Mouse (Mus musculus): ENCODE measurements around the gene Angptl1.

The Angptl1 gene

DNA sequence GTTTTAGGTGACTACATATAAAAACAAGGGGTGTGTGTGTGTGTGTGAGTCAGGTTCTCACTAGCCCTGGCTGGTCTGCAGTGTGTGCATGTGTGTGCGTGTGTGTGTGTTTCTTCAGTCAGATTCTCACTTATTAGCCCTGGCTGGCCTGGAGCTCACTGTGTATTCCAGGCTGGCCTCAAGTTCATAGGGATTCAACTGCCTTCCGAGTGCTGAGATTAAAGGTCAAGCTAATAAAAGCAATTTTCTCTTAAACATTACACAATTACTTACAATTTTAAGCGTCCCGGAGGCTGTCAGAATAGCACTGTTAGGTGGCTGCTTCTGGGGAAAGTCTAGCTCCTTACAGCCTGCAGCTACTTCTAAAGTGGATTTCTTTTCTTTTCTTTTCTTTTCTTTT is at the start of gene Angptl1:
Gene Angptl1 (plus strand): TSS at position 386 of the 400 bp plus-strand sequence.
- in situ Hi-C loops (cut with MboI, MseI) = no loop called here

DNA sequence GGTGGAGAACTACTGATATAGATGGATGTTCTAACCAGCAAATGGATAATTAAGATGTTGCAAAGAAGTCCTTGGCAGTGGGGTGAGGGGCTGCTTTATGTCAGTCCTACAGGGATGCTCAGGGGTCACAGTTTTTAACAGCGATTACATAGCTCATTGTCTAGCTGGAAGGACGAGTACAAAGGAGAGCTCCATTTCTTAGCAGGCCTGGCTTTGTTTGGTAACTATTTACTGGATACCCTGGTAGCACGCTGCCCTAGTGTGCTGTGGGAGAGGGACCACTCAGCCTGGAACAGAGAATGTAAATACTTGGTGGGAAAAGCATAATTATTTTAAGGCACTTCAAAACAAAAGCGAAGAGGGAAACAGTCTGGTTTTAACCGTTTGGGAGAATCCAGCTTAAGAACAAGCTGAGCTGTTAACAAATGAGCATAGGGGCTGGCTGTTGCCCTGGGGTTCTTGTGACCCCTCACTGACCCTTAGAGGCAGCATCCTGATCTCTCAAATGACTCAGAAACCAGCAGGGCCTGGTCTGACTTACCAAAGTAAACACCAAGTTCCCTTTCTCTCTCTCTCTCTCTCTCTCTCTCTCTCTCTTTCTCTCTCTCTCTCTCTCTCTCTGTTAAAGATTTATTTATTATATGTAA is 48.4 kb upstream of the Angptl1 start:
- in situ Hi-C loops (cut with MboI, MseI) = loop anchor here (10.0 kb wide), 1 partner anchor 675 kb away; no protein-coding TSS in a partner anchor

DNA sequence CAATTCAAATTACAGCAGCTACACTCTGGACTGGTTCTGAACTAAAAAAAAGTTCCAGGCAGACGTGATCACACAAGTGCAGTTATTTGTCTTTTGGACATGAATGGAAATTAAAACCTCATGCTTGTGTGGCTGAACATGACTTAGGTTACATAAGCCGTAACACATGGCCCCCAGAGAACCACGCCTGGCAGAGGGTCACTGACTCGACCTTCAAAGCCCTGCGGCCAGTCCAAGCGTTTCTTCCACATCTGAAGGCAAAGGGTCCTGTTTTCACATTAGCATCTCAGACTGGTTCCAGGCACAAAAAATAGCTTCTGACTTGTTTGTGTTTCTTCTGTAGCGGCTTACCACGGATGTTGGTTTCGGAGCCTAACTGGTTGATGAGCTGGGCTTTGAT is 42.1 kb upstream of the Angptl1 start:
- in situ Hi-C loops (cut with MboI, MseI) = no loop called here

DNA sequence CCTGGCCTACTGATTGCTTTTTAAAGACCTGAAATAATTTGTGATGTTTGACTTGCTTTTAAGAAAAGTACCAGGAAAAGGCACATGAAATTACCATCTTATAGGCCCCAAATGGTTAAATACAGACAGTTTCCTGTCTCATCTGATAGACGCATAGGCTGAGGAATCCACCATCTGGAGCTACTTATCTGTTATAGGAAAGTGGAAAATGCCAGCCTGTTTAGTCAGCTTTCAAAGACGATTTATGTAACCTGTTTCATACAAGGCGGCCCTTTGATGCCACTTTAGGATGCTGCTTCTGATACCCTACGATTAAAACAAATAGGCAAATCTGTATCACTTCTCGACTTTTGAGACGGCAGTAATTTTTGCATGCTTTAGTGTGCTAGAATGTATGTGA is 37.1 kb upstream of the Angptl1 start:
- in situ Hi-C loops (cut with MboI, MseI) = no loop called here

DNA sequence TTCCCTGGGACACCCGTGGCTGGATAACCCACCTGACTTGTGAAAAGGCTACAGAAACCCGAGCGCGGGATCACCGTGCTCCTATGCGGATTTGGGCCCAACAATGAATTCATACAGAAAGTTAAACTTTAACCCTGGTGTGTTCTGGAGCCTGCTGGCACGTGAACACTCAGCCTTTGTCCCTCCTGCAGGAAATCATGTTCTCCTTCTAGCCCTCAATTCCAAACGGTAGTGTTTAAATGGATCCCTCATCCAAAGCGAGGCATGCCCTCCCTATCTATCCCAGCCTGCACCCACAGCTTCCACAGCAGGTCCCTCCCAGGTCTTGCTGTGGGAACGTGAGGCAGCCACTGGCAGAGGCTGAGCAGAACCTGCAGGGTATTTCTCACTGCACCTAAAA is 30.0 kb upstream of the Angptl1 start:
- in situ Hi-C loops (cut with MboI, MseI) = no loop called here

DNA sequence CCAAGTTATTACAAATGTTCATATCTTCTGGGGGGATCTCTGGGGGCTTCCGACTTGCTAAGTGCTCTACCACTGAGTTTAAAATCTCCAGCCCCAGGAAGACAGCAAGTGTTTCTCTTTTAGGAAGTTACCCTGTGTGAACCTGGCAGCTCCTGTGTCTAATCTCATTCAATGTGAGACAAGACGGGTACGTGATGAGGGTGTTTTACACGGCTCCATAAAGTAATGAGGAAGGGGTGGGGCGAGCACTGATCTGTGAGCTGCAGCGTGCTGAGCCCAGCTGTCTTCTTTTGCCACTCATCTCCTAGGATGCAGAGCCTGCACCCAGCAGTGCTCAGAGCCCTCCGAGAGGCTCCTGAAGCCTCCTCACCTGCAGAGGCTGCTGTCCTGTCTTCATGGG is 26.4 kb upstream of the Angptl1 start:
- in situ Hi-C loops (cut with MboI, MseI) = no loop called here

DNA sequence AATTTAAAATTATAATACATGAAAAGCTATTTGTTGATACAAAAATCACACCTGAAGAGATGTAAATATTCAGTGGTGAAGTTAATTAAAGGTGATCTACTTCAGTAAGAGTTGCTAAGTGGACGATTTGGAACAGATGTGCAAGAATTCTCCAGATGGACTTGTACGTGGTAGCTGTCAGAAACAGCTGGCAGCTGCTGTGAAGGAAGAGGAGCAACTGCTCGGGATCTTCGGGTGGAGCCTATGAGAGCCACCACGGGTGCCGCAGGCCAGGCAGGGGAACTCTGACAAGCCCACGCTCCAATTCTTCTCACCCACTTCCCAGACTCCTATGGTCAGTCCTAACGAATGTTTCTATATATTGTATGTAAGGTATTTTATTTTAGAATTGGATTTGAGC is 25.6 kb upstream of the Angptl1 start:
- in situ Hi-C loops (cut with MboI, MseI) = no loop called here

DNA sequence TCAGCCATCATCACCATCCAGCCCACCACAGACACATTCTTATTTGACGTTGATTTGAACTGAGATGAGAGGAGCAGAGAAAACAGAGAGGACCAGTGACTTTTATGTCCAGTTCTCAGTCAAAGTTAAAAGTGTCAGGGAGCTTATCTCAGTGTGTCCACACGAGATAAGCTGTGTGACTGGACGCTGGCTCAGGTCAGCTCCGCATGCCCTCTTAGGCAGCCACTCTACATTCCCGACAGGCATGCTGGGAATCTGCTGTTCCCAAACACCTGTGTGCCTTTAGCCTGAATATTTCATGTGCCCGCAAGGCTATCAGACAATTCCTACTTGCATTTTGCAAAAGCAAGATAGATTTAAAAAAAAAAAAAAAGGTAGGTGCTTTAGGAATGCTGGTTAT is 24.9 kb upstream of the Angptl1 start:
- in situ Hi-C loops (cut with MboI, MseI) = no loop called here

DNA sequence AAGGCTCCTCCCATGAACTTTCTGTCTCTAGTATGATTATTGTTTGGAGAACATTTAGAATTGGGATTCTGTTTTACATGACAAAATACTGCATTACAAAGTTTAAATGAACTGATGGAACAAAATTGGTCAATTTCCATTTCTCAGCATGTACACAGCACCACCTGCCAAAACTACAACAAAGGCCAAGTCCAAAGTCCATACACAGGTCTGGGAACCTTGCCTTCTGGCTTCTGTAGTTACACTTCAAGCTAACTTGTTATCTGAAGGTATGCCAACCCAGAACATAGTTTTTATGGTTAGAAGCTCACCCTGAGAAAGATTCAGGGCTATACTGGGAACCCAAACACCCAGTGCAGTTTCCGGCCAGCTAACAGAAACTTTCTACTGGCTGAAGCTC is 19.1 kb upstream of the Angptl1 start:
- in situ Hi-C loops (cut with MboI, MseI) = no loop called here

DNA sequence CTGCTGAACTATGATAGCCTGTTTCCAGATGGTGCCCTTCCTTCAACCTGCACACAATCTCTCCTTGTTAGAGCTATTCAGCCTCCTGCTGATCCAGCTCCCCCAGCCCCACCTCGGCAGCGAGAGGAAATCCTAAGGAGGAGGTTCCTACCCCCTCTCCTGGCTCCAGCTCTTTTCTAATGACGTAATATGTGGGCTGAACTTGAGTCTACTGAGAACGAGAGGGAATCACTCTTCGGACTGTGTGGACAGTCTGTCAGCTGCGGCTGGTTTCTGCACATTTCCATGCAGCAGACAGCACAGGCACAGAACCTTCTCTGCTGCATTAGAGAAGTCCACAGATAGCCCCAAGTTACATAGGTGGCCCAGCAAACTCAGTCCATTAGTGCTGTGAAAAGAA is 333 bp downstream of the Angptl1 start:
- in situ Hi-C loops (cut with MboI, MseI) = no loop called here

DNA sequence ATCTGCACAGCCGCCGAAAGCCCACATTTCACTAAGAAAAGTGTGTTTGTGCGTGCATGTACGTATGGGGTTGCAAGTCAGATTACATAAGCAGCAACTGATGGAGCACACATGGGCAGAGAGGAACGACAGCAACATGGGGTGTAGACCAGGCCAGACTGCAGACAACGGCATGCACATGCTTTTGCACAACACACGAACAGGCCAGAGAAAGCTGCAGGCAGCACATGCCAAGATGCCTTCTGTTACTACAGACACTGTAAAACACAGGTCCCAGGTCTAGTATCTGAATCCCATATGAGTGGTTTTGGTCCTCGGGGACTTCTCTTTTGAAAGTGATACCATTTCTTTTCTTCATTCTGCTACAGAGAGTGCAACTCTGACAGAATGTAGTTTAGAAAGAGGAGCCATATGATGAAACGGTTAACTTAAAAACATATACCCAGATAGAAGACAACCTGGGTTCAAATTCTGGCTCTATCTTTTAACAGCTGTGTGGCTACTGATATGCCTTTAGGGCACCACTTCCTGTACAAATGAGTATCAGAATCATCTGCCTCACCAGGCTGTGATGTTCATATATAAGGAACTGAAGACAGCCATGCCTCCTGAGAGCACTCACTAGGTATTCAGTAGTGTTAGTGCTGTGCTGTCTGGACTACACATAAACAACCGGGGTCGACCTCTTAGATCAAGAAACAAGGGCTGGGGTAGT is 3.4 kb downstream of the Angptl1 start:
- in situ Hi-C loops (cut with MboI, MseI) = loop anchor here (5.0 kb wide), 1 partner anchor 79 kb away; no protein-coding TSS in a partner anchor

DNA sequence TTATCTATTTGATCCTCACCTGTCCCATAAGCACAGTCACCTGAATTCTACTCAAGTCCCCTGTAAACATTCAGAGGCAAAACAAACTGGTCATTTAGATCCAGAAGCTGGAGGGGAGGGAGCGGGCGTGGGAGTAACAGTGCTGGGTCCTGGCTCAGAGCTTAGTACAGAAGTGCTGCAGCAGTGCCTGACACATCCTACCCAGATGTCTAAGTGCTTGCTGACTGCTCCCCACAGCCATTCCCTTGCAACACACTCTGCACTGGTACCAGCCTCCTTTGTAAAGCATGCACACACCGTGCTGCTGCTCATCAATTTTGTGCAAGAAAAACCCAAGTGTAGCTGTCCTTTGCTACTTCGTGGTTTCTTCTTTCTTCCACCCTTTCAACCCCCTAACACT is 8.7 kb downstream of the Angptl1 start:
- in situ Hi-C loops (cut with MboI, MseI) = no loop called here

DNA sequence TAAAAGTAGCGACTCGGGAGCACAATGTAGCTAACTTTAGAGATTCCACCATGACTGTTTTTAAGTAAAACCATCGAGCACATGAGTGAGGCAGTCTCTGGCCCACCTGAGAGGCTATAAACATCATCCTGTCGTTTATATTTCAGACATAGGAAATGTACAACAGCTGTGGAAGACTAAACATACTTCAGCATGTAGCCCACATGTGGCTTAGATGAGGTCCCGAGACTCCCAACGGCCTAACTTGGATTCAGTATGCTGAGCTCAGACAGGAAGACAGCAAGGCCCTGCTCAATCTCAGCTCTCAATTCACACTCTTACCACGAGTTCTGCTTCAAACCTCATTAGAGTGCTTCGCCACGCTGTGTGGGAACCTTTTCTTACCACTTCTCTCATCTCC is 14.0 kb downstream of the Angptl1 start:
- in situ Hi-C loops (cut with MboI, MseI) = no loop called here

DNA sequence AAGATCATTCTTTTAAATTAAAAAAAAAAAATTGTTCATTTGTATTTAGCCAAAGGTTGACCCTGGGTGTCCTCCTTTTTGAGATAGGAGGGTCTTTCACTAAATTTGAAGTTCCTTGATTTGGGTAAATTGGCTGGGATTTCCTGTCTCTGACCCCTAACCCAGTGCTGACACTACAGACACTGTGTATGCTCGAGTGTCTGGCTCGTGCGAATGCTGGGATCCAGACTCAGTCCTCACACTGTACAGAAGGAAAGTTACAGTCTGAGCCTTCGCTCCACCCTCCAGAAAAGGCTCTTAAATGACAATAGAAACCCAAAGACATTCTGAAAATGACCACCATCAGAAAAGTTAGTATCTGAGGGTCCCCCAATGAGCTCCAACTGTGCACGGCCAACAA is 14.5 kb downstream of the Angptl1 start:
- in situ Hi-C loops (cut with MboI, MseI) = no loop called here

DNA sequence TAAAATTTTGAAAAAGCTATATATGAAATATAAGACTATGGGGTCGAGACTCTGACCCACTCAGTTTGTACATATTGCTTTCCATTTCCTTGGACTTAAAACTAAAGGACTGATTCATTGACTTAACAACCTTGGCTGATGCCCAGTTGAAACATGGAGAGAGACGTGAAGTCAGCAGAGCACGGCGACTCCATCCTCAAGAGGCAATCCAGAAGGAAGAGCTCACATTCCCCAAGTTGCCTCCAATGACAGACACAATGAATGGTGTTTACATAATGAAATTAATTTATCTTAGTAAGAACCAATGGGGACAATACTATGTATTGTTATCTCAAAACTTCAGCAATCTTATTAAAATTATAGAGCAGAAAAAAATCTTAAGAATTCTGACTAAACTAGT is 16.2 kb downstream of the Angptl1 start:
- in situ Hi-C loops (cut with MboI, MseI) = no loop called here

DNA sequence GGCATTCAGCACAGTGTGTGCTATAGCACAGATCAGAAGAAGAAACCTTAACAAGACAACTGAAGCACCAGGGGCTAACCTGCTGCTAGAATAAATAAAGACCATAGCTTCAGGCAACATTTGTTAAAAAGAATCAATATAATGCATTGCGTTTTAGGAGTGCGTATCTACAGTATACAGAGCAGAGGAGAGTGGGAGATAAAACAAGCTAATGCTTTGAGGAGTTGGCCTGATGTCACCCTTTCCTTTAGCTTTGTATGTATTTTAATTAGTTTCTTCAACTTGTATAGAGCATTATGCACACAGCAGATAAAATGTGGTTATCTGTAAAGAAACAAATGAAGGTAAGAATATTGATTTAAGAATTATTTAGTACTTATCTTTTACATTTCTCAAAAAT is 18.3 kb downstream of the Angptl1 start:
- in situ Hi-C loops (cut with MboI, MseI) = no loop called here

DNA sequence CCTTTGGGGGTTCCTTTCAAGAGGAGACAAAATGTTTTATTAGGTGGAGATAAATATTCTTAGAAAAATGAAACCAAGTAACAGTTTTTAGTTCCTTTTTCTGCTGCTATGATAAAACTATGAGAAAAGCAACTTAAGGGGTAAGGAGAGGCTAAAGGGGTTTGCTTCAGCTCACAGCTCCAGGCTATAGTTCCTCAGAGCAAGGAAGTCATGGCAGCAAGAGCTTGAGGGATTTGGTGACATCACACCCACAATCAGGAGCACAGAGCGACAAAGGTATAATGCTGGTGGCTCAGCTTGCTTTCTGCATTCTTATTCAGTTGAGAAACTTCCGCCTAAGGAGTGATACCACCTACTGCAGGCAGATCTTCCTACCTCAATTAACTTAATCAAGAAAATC is 20.8 kb downstream of the Angptl1 start:
- in situ Hi-C loops (cut with MboI, MseI) = no loop called here

DNA sequence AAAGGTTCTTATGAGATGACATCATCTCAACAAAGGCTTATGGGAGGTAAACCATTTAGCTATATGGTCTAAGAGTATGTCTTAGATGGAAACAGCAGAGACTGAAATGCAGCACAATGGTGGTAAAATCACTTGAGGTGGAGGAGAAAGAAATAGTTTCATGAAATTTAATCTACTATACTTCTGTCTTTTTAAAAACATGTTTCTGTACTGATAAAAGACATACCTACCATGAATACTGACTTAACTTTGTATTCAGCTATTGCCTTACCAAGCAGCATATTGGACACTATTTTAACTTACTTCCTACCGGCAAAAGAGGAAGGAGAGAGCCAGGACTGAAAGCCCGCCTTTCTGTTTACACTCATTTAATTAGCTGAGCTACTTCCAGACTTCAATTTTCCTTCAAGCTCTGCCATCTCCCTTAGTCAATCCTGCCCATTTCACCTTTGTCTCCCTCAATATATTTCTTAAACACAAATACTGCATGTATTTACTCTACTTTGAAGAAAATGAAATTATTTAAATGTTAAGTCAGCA is 21.4 kb downstream of the Angptl1 start:
- in situ Hi-C loops (cut with MboI, MseI) = no loop called here

DNA sequence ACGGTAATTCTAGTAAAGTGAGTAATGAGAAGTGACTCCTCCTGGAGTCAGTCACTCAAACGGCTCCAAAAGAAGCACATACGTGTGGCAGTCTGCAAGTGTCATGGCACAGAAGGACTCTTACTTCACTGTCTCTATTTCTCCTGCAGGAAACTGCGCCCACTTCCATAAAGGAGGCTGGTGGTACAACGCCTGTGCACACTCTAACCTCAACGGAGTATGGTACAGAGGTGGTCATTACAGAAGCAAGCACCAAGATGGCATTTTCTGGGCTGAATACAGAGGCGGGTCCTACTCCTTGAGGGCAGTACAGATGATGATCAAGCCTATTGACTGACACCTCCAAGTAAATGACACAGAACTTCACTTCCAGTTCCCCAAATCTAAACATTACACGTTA is 21.9 kb downstream of the Angptl1 start:
- in situ Hi-C loops (cut with MboI, MseI) = no loop called here

DNA sequence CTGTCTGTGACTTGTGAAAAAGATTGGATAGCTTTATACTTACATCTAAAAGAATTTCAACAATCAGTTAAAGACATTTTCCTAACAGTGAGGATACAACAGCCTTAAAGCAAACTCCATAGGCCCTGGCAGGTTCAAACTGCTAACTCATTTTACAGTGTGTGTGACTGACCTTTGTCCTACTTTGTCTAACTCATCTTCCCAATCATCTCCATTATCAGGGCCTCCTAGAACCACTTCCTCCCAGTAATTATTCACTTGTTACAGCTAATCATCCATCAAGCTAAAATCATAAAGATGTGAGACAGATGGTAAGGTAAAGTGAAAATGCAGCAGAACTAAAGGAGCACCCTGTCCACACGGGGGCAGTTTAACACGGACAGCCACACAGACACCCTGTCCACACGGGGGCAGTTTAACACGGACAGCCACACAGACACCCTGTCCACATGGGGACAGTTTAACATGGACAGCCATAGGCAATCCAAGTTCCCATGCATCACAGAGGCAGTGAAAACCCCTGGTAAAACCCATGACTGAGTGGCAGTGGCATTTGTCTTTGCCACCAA is 23.2 kb downstream of the Angptl1 start:
- in situ Hi-C loops (cut with MboI, MseI) = no loop called here

DNA sequence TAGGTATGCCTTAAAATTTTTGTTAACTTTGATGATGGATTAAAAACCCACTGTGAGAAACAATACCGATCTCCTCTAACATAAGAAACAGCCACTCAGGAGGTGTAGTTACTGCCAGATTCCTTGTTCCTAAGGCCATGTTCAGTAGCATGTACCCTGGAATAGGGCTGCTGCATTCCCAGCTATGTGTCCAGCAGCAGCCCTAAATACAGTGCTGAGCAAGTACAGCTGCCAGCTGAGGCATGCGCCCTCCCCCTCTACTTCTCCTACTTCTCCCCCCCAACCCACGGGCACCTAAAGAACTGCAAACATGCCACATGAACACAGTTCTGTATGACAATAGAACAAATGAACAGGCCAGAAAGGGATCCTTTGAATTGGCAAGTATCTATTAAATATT is 25.4 kb downstream of the Angptl1 start:
- in situ Hi-C loops (cut with MboI, MseI) = no loop called here

DNA sequence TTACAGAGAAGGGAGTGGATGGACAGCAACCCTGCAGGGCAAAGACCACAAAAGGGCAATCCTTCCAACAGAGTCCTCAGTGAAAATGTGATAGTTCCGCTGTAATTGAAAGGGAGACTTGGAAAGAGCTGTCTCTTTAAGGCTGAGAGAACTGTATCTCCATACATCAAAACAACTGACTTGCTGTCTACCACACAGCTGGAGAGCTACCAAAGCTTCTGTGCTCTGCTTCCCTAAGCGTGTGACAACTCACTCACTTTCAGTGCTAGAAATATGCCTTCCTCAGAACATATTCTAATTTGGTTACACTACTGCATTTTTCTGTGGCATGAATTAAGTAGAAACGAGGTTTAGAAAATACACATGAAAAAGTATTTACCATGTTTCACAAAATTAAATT is 25.9 kb downstream of the Angptl1 start:
- in situ Hi-C loops (cut with MboI, MseI) = no loop called here

DNA sequence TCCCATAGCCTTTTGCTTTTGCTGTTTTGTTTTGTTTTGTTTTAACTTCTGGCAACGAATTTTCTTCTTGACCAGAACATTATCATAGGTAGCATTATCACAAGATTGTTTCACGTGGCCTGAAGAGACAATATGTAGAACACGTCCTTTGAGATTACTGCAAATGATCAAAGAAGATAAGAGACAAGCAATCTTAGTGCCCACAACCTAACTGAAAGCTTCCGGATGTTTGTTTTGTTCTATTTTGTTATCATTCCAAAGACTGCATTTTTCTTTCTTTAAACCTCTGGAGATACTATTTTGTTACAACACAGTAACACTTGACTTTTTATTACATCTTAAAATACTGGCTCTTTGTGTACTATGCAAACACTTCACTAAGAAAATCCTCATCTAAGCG is 31.7 kb downstream of the Angptl1 start:
- in situ Hi-C loops (cut with MboI, MseI) = no loop called here

Measured in regulatory T cell (primary cell).